Mouse (Mus musculus) ovary, postnatal 36 days (tissue): ENCODE data around the gene Clmn.

ENCODE experiments used
- DNase-seq: peaks from one replicate; pipeline ENCODE4 v3.0.0; 2022; ENCODE audit warnings: low spot score, mixed read lengths

Clmn gene

GRCm38 (mm10) chr12:104879577-104879989 is 14.7 kb upstream of the Clmn start:
- no peak for DNase-seq

- DNase-seq, result no peak
These were observed 11.2 kb upstream of the Clmn start for GRCm38 (mm10) chr12:104876053-104876452.

- DNase-seq, result no peak
These were observed 7.1 kb upstream of the Clmn start for GRCm38 (mm10) chr12:104871987-104872386.

- no peak for DNase-seq
These were observed 4.9 kb upstream of the Clmn start for GRCm38 (mm10) chr12:104869737-104870136.

DNA sequence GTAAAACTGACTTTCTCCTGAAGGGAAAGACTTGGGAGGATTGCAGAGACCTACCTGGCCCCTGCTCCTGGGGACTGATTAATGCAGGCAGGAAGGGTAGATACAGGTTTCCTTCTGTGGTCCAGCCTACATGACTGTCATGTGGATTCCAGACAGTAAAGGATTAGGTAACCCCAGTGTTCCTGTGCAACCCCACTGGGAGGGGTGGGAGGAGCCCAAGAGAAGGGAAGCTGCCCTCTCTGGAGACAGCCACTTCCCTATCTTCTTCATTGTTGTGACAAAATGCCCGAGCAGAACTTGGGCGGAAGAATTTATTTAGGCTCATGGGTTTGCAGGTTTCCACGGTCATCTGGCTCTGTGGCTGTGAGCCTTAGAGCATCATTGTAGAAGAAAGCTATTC is 3.6 kb upstream of the Clmn start:
- DNase-seq, result no peak

GRCm38 (mm10) chr12:104867851-104868250 is 3.0 kb upstream of the Clmn start:
- DNase-seq, result no peak

DNA sequence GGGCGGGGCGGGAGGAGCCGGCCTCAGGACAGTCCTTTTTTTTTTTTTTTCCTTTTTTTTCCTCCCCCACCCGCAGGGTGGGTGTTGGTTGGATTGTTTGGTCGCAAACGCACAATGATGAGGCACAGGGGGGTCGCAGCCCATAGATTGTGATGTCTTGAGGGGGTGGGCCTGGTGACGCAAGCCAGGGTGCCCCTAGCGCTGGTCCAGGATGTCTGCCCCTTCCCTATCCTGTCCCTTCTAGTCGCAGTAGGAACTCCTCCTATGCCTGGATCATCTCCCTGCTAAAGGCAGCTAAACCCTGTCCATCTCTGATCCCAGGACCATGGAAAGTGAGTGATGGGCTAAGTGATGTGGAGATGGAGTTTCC is 275 bp upstream of the Clmn start:
- DNase-seq, result no peak

DNA sequence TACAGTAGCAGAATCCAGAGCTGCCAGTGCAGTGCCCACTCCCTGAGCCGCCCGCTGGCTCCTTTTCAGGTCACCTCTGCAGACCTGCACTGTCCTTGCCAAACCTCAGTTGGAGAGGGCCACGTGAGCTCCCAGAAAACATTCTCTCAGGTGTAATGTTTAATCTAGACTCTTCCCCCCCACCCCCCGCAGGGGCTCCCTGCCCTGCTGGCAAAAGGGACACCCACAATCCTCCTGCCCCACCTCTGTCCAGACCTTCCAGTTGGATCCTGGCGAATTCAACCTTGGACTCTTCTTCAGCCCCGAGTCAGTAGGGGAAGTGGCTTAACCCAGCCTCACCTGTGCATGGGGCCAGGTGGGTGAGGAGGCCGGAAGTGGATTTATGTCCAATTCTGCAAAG is 1.2 kb downstream of the Clmn start:
- DNase-seq, result no peak

DNA sequence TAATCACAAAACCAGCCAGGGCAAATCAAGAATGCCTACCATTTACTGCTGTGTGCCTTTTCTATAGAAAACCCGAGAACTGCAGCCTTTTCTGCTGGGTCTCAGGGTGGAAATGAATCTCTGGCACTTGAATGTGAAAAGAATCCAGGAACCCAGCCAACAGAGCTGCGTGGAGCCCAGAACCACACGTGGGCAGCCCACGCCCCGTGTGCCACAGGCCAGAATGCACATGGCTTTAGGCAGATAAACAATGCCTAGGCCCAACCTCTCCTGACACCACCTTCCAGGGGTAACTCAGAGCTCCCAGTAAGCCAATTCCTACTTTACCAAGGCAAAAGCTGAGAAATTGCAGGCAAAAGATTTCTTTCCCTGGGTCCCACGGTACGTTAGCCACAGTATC is 5.7 kb downstream of the Clmn start:
- no peak for DNase-seq

DNA sequence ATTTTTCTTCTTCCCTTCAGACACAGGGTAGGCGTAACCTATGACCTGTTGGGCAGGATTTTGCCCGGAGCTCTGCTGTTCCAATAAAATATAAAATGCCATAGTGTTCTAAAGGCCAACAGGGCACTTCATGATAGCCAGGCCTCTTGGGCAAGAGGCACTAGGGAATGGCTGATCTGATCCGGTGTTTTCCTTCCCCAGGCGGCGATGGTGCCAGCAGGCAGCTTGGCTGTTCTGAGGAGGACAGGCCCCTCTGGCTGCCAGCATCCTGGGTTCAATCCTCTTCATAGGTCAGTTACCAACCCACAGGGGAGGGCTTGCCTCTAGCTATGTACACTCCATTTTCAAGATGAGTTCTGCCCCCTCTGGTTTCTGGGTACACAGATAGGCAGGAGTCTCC is 6.1 kb downstream of the Clmn start:
- no peak for DNase-seq

GRCm38 (mm10) chr12:104857614-104858013 is 7.3 kb downstream of the Clmn start:
- no peak for DNase-seq

DNA sequence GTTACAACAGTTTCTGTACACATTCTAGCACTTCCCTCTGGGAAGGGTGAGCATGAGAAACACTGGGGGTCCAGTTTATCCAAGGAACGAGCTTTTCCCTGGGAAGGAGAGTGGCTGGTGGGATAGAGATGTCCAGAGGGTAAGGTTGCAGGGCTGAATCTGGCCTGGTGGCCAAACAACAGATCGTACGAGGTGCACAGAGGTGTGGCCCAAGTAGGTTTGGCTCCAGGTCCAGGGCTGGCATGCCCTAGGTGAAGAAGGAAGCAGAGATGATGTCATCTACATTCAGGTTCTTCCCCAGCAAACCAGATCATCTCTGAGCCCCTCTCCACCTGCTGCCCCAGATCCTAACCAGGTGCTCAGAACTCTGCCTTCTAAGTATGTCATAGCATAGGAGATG is 8.3 kb downstream of the Clmn start:
- no peak for DNase-seq

GRCm38 (mm10) chr12:104855548-104855947 is 9.3 kb downstream of the Clmn start:
- DNase-seq, result no peak

- no peak for DNase-seq
These were observed 10.1 kb downstream of the Clmn start for GRCm38 (mm10) chr12:104854826-104855225.

GRCm38 (mm10) chr12:104853374-104853773 is 11.5 kb downstream of the Clmn start:
- no peak for DNase-seq

- peak; percentile 67 for DNase-seq
These were observed 13.0 kb downstream of the Clmn start for GRCm38 (mm10) chr12:104851711-104852508.

DNA sequence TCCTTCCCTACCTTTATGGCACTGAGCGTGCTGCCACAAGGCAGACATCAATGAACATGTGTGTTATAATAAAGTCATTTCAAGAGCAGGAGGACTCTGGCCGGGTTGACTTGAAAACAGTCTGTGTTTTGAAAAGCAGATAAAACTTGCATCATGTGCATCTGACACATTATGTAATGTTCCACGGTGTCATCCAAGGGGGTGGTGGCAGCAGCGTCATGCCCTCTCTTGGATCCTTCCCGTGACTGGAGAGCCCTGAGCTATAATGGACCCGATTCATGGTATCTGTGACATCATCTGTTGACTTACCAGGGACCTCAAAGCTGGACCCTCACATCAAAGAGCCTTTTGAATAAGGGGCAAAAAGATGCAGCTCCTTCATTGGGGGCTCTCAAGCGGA is 14.8 kb downstream of the Clmn start:
- no peak for DNase-seq

GRCm38 (mm10) chr12:104848667-104849066 is 16.2 kb downstream of the Clmn start:
- DNase-seq, result no peak

DNA sequence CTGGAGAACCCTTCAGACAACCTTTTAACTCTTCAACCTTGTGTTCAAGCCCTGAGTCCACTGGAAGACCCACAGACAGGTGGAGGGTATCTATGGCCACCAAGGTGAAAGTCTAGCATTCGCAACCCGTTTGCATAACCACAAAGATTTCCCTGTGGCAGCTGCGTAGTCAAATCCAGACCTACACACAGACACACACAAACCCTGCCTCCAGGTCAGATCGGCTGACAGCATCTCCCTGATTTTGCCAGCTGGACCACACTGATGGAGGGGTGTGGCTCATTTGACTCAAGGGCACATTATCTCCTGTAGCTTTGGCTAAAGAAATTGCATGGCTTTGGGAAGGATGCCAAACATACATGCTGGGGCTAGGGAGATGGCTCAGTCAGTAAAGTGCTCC is 17.6 kb downstream of the Clmn start:
- DNase-seq, result no peak

DNA sequence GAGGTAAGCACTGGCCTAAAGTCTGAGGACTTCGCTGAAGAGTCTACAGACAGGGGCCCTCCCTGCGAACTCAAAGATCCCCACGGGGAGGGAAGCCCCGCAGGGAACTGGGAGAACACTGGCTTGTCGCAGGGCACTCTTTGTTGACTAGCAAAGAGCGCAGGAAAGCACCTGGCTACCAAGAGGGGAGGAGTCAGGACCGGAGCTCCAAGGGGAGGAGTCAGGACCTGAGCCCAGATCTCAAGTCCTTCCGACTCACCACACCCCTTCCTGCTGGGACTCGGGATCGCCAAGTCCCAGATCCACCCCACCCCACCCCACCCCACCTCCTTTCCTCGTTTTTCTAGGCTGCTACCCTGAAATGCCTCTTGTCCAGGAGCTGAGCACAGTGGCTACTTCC is 19.2 kb downstream of the Clmn start:
- peak; percentile 35 for DNase-seq

GRCm38 (mm10) chr12:104844989-104845388 is 19.9 kb downstream of the Clmn start:
- no peak for DNase-seq

DNA sequence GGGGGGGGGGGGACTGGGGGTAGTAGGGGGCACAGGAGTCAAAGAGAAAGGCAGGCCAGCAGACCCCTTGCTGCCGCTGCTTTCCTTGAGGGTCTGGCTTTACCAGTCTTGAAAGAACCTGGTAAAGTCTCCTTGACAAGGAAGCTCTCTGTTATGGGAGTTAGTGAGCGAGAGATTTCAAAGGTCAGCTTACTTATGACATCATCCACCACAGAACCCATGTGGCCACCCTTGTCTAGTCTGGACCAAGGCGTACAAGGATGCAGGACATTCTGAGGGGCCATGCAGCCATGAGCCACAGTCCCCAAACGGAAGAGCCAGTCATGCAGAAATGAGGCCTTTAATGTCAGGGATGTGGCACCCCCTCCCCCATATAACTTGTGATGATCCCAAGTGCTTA is 20.6 kb downstream of the Clmn start:
- no peak for DNase-seq

DNA sequence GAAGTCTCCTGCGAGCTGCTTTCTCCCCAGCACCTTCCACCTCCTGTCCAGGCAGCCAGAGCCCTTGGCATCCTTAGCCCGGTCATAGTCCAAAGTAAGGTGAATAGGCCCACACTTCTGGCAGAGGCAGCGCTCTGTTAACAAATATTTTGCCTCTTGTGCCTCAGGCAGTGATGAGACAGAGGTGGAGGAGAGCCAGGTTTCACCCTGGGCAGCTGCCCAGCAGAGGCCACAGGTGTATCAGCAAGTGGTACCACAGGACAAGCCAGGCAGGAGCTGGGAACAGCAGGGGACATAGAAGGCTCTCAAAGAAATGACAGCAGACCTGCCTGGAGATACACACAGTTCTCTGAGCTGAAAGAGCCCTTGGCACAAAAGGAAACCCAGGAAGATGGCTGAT is 23.6 kb downstream of the Clmn start:
- no peak for DNase-seq

- peak; percentile 41 for DNase-seq
These were observed 25.9 kb downstream of the Clmn start for GRCm38 (mm10) chr12:104838987-104839386.
